Mouse (Mus musculus): ENCODE data around the gene Fcmr.

Fcmr gene

DNA sequence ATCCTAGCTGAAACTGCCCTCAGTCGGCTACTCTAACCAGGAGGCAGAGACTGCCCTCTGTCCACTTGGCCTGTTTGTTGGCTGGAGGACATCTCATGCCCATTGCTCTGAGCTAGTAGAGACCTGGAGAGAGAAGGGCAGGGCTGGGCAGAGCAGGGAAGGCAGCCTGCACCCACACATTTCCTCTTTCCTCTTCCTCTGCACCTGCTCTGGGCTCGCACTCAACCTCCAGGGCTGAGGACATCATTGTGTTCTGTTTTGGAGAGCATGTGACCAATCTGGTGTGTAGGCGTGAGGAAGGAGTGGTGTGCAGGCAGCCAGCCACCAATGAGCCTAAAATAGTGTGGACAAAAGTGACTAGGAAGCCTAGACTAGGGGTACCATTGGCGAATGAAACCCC lies 1.2 kb upstream of the Fcmr start:
- no peak for DNase-seq (ENCODE audit: low spot score in 2 of 2)

- DNase-seq (ENCODE audit: low spot score in 2 of 2), result no peak
These were observed 728 bp upstream of the Fcmr start for GRCm38 (mm10) chr1:130864741-130865140.

DNA sequence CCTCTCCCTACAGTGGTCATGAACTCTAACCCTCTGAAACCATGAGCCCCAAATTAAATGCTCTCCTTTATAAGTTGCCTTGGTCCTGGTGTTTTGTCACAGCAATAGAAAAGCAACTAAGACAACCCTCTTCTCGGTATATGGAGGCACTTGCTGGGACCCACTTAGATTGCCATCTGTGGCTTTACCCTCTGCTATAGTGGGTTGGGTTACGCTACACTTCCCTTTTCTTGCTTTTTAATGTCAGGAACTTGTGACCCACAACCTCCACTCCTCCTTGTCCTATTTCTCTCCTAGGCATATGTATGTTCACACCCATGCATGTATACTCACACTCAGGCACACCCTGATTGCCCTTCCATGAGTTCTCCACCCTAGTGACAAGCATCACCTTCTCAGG lies 7.4 kb downstream of the Fcmr start:
- no peak for DNase-seq (ENCODE audit: low spot score in 2 of 2)

DNA sequence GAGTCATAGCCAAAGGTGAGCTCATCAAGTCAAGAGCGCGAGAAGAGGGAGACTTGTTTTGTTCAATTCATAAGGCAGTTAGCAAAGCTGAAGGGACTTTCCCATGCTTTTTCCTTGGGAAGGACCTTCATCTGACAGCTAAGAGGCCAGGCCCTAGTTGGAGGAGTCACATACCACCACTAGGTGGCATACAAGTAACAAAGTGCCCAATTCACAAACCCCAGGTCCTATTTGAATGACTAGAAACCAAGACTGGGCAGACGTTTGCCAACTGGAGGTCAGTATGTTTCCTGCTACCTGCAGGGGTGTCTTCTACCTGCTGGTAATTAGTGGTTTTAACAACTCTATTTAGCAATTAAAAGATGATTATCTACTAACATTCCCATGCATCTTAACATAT lies 9.7 kb downstream of the Fcmr start:
- no peak for DNase-seq (ENCODE audit: low spot score in 2 of 2)

- no peak for DNase-seq (ENCODE audit: low spot score in 2 of 2)
These were observed 10.4 kb downstream of the Fcmr start for GRCm38 (mm10) chr1:130875910-130876309.

GRCm38 (mm10) chr1:130876931-130877509 lies 11.6 kb downstream of the Fcmr start:
- no peak for DNase-seq (ENCODE audit: low spot score in 2 of 2)

- peak in 1 of 2 experiments; percentile 33 for DNase-seq (ENCODE audit: low spot score in 2 of 2)
These were observed 12.6 kb downstream of the Fcmr start for GRCm38 (mm10) chr1:130877889-130878614.

DNA sequence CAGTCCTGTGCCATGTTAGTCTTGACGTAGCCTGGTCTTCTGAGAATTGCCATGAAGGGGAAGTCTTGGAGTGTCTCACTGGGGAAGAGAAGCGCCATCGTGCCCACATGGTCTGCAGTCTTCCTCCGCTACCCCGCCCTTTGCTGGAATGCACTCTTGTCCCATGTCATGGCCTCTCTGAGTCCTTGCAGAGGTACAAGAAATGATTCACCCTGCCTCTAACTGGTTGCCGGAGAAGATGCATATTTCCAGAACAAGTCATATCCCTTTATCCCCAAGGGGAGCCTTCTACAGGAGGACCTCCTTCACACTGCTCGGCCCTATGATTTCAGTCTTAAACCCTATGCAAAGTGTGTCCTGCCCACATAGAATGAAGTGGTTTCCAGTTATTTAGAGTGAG lies 14.5 kb downstream of the Fcmr start:
- no peak for DNase-seq (ENCODE audit: low spot score in 2 of 2)

DNA sequence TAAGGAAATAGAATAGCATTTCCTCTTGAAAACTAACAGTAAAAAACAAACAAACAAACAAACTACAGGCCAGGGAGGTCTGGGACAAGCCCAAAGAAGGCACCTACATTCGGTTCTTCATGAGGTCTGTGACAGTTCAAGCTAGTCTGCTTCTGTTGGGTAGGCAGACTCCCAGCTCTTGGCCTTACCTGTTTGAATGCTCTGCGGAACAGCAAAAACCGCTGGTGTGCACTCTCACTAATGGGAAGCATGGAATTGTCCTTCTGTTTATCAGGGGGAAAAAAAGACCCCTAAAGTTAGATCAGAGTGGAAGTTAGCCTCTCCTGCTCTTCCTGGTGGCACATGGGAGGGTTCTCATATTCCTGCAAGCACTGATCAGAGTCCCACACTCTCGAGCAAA lies 17.7 kb downstream of the Fcmr start:
- no peak for DNase-seq (ENCODE audit: low spot score in 2 of 2)

DNA sequence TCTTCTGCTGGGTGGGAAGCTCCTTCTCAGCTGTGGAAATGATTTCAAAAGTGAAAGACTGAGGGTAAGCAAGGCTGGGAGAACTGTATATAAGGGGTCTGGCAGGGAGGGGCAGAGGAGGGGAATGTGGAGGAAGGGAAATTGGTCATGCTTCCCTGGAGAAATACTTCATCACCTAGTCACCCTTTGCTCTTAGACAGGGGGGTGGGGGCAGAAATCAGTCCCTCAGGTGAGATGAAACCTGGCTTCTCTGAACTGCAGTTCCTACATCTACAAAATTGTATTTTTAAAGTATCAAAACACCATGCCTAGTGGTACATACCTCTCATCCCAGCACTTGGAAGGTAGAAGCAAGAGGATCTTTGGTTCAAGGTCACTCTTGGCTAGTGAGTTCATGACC lies 21.9 kb downstream of the Fcmr start, which contains the start of gene Il24:
Il24 (minus strand) TSS at position 101 of the 400 bp plus-strand sequence.
- DNase-seq (ENCODE audit: low spot score in 2 of 2), result no peak

DNA sequence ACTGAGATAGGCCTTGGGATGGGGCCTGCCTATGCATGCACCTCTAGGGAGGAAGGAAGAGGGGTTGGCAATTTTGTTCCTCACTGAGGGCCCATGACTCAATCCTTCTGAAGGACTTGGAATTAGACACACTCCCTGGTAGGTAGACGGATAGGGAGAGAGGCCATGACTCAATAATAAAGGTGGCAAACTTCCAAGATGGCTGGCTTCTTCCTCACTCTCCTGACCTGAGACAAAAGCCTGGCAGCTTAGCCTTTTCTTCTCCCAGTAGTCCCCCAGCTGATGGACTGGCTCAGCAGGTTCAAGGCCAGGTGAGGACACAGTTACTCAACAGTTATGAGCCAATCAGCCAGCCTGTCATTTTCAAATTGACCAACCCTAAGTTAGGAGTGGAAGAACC lies 27.0 kb downstream of the Fcmr start:
- no peak for DNase-seq (ENCODE audit: low spot score in 2 of 2)

- DNase-seq (ENCODE audit: low spot score in 2 of 2), result no peak
These were observed 28.0 kb downstream of the Fcmr start for GRCm38 (mm10) chr1:130893329-130894040.

DNA sequence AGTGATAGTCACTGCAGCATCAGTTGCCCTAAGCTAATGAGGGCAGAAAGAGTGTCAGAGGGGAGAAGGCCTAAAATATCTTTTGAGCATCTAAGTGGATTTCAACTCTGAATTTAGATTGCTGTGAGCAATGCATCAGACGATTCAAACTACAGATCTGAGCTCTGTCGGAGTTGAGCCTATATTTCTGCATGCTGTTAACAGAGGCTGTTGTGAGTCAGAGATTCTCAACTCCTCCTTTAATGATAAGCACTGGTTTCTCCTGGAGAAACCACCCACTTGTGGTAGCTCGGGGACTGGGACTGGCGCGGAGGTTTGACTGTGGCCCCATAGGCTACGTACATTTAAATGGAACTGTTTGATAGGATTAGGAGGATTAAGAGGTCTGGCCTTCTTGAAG lies 29.0 kb downstream of the Fcmr start:
- DNase-seq (ENCODE audit: low spot score in 2 of 2), result no peak

DNA sequence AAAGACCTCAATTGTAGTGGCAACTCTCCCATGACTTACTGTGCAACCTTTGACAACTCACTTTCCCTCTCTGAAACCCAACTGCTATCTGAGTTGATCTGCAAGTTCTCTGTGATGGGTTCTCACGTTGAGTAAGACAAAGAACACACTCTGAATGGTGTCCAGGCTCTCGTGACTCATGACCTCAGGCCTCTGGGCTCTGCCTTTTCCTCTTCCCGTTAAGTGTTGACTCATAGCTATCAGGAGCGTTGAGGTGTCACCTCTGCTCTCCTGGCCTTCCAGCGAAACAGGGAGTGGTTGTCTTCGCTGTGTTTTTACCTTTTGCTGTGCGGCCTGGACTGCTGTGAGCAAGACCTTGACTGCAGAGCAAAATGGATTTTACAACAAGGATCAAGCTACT lies 37.0 kb downstream of the Fcmr start:
- DNase-seq (ENCODE audit: low spot score in 2 of 2), result peak in 1 of 2 experiments; percentile 5

GRCm38 (mm10) chr1:130911401-130912010 lies 46.0 kb downstream of the Fcmr start, which contains the start of gene Il20:
Gene Il20 (minus strand): TSS chr1:130911451.
- no peak for DNase-seq (ENCODE audit: low spot score in 2 of 2)

DNA sequence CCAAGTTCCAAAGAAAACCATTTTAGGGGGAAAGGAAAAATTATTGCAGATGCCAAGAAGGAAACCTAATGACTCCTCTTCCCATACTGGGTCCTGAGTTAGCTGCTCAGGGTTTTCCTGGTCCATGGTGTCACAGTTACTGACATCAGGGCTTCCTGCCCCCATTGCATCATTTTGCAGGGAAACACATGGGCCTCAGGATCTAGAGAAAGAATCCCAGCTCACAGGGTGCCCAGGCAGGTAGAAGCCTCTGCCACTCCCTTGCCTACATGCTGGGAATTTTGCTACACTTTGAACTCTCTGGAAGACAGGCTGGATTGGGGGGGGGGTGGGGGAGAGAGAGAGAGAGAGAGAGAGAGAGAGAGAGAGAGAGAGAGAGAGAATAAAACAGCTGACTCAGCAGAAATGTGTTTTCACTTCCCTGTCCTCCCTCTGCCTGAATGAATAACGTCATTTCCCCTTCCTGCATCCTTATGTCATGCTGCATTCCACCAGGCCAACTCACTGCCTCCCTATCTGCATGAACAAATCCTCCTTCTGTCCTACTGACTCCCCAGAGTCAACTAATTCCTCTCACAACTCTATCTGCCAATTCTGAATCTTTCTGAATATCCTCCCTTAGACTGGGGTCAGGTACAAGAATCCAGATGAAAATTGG lies 53.0 kb downstream of the Fcmr start:
- DNase-seq (ENCODE audit: low spot score in 2 of 2), result no peak

DNA sequence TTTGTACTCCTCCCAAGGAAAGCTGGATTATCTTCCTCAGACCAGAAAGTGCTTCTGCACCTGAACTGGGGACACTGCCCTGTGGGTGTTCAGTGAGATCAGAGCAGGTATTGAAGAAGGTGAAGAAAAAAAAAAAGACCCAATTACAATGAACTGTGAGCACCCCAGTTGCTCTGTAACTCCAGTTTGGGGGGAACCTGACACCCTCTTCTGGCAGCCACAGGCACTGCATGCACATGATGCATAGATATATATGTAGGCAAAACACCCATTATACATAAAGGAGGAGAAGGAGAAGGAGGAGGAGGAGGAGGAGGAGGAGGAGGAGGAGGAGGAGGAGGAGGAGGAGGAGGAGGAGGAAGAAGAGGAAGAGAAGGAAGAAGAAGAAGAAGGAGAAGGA lies 61.0 kb downstream of the Fcmr start:
- no peak for DNase-seq (ENCODE audit: low spot score in 2 of 2)

Data from urinary bladder, adult 18-20 months (tissue).